Mouse (Mus musculus) cerebellum, adult 18-20 months (tissue): ENCODE measurements at regions not wholly inside any gene's neighbourhood (a gene's known extent, or its start where the extent isn't known, plus 50 kb on each side); places are given as distances from the start of the nearest gene placed in this dataset.
A peak's percentile ranks its signal among the peaks of the same experiment; 100 is the strongest.

Experiments
- DNase-seq, 2 experiments: peaks; one replicate each; pipeline ENCODE4 v3.0.0; 2021

- DNase-seq = no peak
Measured at GRCm38 (mm10) chr10:118501571-118501970, 60.7 kb downstream of the Ifng start.

DNA sequence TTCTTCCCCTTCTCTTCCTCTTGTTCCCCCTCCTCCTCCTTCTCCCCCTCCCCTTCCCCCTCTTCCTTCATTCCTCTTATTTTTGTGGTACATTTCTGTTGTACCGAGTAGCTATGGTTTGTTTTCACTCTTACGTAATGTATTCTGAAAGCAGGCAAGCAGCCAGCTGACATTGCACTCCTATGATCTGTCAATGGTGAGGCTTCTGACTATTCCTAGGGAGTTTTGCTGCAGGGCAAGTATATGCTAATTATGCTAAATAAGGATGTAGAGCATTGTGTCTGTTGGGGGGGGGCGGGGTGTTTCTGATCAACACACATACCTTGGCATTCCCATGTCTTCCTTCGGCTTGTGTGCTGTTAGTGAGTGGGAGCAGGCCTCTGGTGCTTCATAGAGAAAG lies 64.0 kb downstream of the Ifng start:
- no peak for DNase-seq

DNA sequence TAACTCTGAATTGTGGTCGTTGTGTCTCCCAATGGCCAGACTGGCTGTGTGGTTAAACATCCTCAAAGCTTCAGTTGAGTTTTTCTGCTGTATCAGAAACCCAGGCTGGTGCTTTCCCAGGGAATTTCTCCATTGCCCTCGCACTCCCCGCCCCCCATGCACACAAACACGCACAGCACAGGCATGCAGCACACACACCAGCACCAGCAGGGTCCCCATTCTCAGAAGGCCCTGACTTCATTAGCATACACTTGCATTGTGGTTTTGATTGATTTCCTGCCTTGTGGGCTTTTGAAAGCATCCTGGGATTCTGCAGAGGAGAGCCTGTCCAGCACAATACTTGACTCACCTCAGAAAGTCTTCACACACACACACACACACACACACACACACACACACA lies 65.3 kb downstream of the Ifng start:
- DNase-seq = no peak

DNA sequence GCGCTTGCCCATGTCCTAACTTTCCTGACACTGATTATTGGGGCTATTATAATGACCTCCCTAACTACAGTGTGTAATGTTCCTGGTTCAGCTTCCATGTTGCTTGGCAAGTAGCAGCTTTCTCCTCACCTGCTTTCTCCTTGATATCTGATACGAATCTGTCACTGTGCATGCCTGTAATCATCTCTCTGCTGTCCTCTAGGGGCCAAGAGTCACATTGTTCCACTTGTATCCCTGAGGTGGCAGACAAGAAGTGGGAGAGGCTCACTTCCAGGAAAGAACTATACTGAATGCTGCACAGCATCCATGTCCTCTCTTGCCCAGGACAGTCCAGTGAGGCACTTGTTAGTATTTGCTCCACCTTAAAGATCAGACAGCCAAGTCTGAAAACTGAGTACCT lies 66.8 kb downstream of the Ifng start:
- DNase-seq = peak; percentile 5 to 6

DNA sequence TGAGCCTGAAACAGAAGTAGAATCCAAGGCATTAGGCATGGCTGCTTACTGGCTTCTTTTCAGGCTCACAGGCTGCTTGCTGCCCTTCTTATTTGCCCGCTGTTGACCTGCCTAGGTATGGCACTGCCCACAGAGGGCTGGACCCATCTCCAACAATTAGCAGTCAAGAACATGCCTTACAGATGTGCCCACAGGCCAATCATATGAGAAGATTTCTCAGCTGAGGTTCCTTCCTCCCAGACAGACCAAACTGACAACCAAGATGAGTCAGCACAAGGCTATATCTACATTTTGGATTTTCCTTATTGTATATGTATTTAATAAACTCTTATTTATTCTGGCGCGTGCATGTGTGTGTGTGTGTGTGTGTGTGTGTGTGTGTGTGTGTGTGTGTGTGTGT lies 76.0 kb downstream of the Ifng start:
- no peak for DNase-seq

- no peak for DNase-seq
Measured at GRCm38 (mm10) chr10:118517995-118518394, 77.1 kb downstream of the Ifng start.

DNA sequence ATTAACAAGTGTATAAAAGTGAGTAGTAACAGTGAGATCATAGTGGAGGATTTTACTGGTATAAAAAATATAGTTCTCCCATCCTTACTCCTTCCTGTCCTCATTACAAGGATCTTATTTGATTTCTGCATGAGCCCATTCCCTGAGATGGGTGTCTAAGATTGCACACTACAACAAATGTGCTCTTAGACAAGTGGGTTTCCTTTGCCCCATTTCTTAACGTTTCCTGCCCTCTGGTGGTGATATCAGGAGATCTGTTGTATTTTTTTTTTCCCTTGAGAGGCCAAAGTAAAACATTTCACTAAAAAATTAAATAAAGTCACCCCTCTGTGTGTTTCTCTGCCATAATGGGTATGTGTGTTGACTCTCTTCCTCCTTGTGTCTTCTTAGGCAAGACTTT lies 105.1 kb downstream of the Ifng start:
- no peak for DNase-seq

GRCm38 (mm10) chr10:118550201-118550600 lies 109.4 kb downstream of the Ifng start:
- DNase-seq = no peak

DNA sequence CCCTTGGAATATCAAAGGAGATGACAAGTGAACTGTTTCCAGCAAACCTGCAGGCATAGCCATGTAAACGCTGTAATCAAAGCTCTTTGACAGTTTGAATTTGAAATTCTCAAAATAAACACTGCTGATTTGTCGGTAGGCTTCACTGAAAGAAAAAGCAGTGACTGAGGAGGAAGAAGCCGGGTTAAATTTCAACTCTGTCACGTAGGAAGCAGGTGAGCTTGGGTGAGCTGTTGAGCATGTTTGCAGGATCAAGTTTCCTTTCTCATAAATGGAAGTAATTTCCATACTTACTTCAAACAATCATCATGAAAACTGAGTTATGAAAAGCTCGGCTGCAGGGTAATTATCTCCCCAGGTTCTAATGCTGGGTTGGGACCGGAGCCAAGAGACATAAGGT lies 118.0 kb downstream of the Ifng start:
- DNase-seq = no peak

DNA sequence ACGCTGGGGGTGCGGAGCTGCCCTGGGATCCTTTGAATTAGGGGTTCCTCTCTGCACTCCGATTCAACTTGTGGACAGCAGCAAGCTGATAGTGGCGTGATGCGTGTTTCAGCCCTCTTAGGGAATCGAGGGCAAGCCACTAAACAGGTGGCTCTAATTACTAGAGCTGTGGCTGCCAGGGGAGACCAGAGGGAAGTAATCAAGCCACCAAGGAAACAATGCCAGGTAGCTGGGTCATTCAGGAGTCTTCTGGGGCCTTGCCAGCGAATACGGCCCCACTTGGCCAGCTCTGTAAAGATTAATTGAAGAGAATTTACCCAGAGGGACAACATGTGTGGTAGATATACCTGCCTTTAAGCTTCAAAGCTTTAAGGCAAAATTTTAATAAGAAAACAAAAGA lies 123.2 kb downstream of the Ifng start:
- peak; percentile 7 to 13 for DNase-seq

- no peak for DNase-seq
Measured at GRCm38 (mm10) chr10:118564528-118565268, 123.9 kb downstream of the Ifng start.

DNA sequence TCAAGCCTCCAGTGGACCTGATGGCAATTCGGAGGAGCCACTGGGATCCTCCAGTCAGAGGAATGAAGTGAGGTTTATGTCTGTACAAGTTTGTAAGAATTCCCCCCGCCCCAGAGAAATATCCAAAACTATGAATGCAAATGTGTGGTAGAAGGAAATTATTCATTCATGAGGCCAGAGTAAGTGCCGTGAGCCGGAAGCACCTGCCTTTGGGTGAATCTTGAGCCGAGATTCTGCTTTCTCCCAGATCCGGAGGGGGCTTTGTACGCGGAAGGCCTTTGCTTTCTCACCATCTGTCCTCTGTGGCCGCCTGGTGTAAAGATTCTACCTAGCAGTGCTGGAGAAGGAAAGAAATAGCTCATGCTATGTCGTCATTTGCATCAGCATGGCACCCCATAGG lies 127.8 kb downstream of the Ifng start:
- no peak for DNase-seq

DNA sequence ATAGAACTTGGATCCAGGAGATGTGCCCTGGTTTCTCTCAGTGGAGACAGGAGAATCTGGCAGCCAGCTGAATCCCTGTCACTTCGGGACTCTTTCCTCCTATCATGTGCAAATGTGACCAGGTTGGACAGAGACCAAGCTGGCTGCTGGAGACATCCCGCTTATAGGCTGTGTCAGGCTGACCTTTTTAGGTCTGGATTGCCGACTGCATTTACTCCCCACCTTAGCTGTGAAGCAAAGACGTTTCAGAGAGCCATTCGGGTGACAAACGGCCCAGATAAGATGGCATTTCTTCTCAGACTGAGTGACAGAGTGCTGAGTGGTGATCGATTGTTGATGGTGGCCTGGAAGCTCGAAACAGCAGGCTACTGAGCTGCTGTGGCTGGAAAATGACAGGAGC lies 128.6 kb downstream of the Ifng start:
- no peak for DNase-seq

DNA sequence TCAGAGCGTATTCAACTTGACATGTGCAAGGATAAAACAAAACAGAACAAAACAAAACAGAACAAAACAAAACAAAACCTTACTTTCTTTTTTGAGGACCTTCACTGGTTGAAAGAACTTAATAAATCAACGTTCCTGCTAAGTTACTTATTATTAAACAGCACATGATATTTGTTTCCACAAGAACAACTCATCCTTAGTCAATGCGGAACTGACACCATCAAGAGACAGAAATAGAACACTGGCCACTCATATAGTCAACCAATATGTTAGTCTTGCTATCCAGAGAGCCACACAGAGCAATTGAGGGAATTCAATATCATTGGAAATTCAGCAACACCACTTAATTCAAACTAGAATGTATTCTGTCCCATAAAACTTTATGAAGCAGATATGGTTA lies 132.4 kb downstream of the Ifng start:
- no peak for DNase-seq

- no peak for DNase-seq
Measured at GRCm38 (mm10) chr10:118575570-118575969, 134.7 kb downstream of the Ifng start.

GRCm38 (mm10) chr10:118581376-118581775 lies 140.5 kb downstream of the Ifng start:
- DNase-seq = no peak

- no peak for DNase-seq
Measured at GRCm38 (mm10) chr10:118585821-118586220, 145.0 kb downstream of the Ifng start.

GRCm38 (mm10) chr10:118588198-118588597 lies 147.4 kb downstream of the Ifng start:
- no peak for DNase-seq

- peak; percentile 74 to 81 for DNase-seq
Measured at GRCm38 (mm10) chr10:118592648-118593368, 152.0 kb downstream of the Ifng start.

GRCm38 (mm10) chr10:118596206-118596605 lies 155.4 kb downstream of the Ifng start:
- no peak for DNase-seq

- DNase-seq = no peak
Measured at GRCm38 (mm10) chr10:118598497-118598896, 157.7 kb downstream of the Ifng start.

DNA sequence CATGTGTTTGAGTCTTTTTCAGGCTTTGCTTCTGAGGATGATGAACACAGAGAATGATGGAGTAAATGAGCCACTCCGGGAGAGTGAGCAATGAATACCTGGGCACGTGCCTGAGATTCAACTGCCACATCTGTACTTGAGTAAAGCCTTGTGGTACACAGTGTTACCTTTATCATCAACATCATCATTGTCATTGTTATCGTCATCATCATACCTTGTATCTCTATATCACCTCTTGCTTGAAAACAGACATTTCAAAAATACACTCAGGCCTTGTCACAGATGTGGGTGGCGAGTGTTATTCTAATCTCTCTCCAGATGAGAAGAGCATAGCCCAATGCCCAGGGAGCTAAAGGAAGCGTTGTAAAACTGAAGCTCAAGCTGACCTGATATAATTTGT lies 158.4 kb downstream of the Ifng start:
- DNase-seq = no peak

- DNase-seq = no peak
Measured at GRCm38 (mm10) chr10:118599610-118600009, 158.8 kb downstream of the Ifng start.

- no peak for DNase-seq
Measured at GRCm38 (mm10) chr10:118602922-118603321, 162.1 kb downstream of the Ifng start.
